Mouse (Mus musculus) lung, embryonic 15.5 days (tissue): ENCODE results near the gene Wdr54. TPM values are rescaled to one million over a fixed set of nuclear protein-coding genes. Genes with fewer than 3 reads are reported as not detected.
A peak's percentile ranks its signal among the peaks of the same experiment; 100 is the strongest.

Source experiments
- ATAC-seq: fragments of 200-750 bp; cut with Nextera tagmentation; 2 replicates; pipeline ENCODE4 v1.8.0; 2017; ENCODE audit warnings: moderate number of reproducible peaks, borderline replicate concordance; ENCODE audit not compliant: low FRiP score, low TSS enrichment; ENCODE audit errors: extremely low read depth
- H3K27ac ChIP-seq: fragments of 300-500 bp; sonication (generic); 2 replicates; pipeline ENCODE4 v1.5.1; 2015; ENCODE audit warnings: moderate library complexity, mild to moderate bottlenecking, inconsistent platforms
- H3K27me3 ChIP-seq: fragments of 300-500 bp; sonication (generic); 2 replicates; pipeline ENCODE4 v1.6.1; 2015; ENCODE audit warnings: inconsistent platforms
- H3K36me3 ChIP-seq: fragments of 300-500 bp; sonication (generic); 2 replicates; pipeline ENCODE4 v1.6.1; 2015; ENCODE audit warnings: inconsistent platforms
- H3K4me1 ChIP-seq: fragments of 300-500 bp; sonication (generic); 2 replicates; pipeline ENCODE4 v1.6.1; 2015; ENCODE audit warnings: inconsistent platforms
- H3K4me2 ChIP-seq: fragments of 300-500 bp; sonication (generic); 2 replicates; pipeline ENCODE4 v1.6.1; 2015; ENCODE audit warnings: inconsistent platforms, mild to moderate bottlenecking, moderate library complexity
- H3K4me3 ChIP-seq: fragments of 300-500 bp; sonication (generic); 2 replicates; pipeline ENCODE4 v1.5.1; 2015; ENCODE audit warnings: mild to moderate bottlenecking, inconsistent platforms
- H3K9ac ChIP-seq: fragments of 300-500 bp; sonication (generic); 2 replicates; pipeline ENCODE4 v1.6.1; 2015; ENCODE audit warnings: inconsistent platforms
- H3K9me3 ChIP-seq: fragments of 300-500 bp; sonication (generic); 2 replicates; pipeline ENCODE4 v1.6.1; 2016; ENCODE audit warnings: inconsistent platforms
- WGBS: fragments of 180-500 bp; shearing (Covaris S2); methylation state at CpG from one replicate; pipeline ENCODE4 v1.1.7; 2015; 5-methylcytosine and 5-hydroxymethylcytosine counted together
- polyA plus RNA-seq: library from polyadenylated mRNA; unstranded; fragments of >200 nt; fragmentation: Nextera tagmentation; extraction: Ambion mirVana; gene quantifications from 2 replicates; pipeline ENCODE4 v1.2.1, GENCODE M21; 2015

The Wdr54 gene
- polyA plus RNA-seq, 1 experiment from 2014 or later = 5.0 TPM

GRCm38 (mm10) chr6:83136881-83137575 is 19.2 kb downstream of the Wdr54 start:
- H3K27me3 ChIP-seq = no peaks in the 10 kb centered on the region
- peaks cover 43% of the 10 kb centered on the region for H3K4me1 ChIP-seq
- peak overlapping the region; percentile 100 for H3K27ac ChIP-seq
- H3K9ac ChIP-seq = peak overlapping the region; percentile 85
- peak overlapping the region; percentile 59 for H3K4me3 ChIP-seq
- H3K9me3 ChIP-seq = no peaks in the 10 kb centered on the region
- peak overlapping the region; percentile 86 for H3K4me2 ChIP-seq
- ATAC-seq = peak; percentile 85
- under 1% methylated on average over 26 of the region's 26 CpGs for WGBS
- H3K36me3 ChIP-seq = no peaks in the 10 kb centered on the region

GRCm38 (mm10) chr6:83136291-83136880 is 19.8 kb downstream of the Wdr54 start:
- no peaks in the 10 kb centered on the region for H3K36me3 ChIP-seq
- H3K27ac ChIP-seq = peak overlapping the region; percentile 100
- peak overlapping the region; percentile 59 for H3K4me3 ChIP-seq
- ATAC-seq = no peak
- no peaks in the 10 kb centered on the region for H3K9me3 ChIP-seq
- WGBS = 8% methylated on average over 5 of the region's 5 CpGs
- H3K9ac ChIP-seq = peak overlapping the region; percentile 85
- H3K27me3 ChIP-seq = no peaks in the 10 kb centered on the region
- peak overlapping the region; percentile 86 for H3K4me2 ChIP-seq
- H3K4me1 ChIP-seq = peaks cover 40% of the 10 kb centered on the region

GRCm38 (mm10) chr6:83135571-83136161 is 20.5 kb downstream of the Wdr54 start:
- WGBS = 2% methylated on average over 34 of the region's 37 CpGs
- Histone ChIP-seq H3K27ac (peak overlapping the region; percentile 100), H3K27me3 (no peaks in the 10 kb centered on the region), H3K36me3 (no peaks in the 10 kb centered on the region), H3K9ac (peak overlapping the region; percentile 85), H3K4me3 (peak overlapping the region; percentile 59), H3K9me3 (no peaks in the 10 kb centered on the region), H3K4me2 (peak overlapping the region; percentile 86), H3K4me1 (peaks cover 47% of the 10 kb centered on the region)
- no peak for ATAC-seq

GRCm38 (mm10) chr6:83134951-83135513 is 21.2 kb downstream of the Wdr54 start, which contains the start of gene Rtkn:
Gene Rtkn (plus strand): TSS chr6:83135463.
- Histone ChIP-seq H3K36me3 (no peaks in the 10 kb centered on the region), H3K4me2 (peak within 1 kb of the TSS; percentile 86), H3K4me3 (peak within 1 kb of the TSS; percentile 59), H3K27me3 (no peaks in the 10 kb centered on the region), H3K9me3 (no peaks in the 10 kb centered on the region), H3K9ac (peak within 1 kb of the TSS; percentile 85), H3K27ac (peak within 1 kb of the TSS; percentile 100), H3K4me1 (peaks cover 47% of the 10 kb centered on the region)
- 49% methylated on average over 7 of the region's 7 CpGs for WGBS
- no peak for ATAC-seq

- Histone ChIP-seq H3K9me3 (no peaks in the 10 kb centered on the region), H3K36me3 (no peaks in the 10 kb centered on the region), H3K27me3 (no peaks in the 10 kb centered on the region), H3K27ac (no peak overlapping the region), H3K4me2 (no peak overlapping the region), H3K4me1 (peaks cover 46% of the 10 kb centered on the region), H3K4me3 (no peak overlapping the region), H3K9ac (no peak overlapping the region)
- 64% methylated on average over 3 of the region's 3 CpGs for WGBS
- ATAC-seq = no peak
Measured at GRCm38 (mm10) chr6:83134226-83134625, 22.0 kb downstream of the Wdr54 start.

- peak overlapping the region; percentile 46 for H3K27ac ChIP-seq
Measured at GRCm38 (mm10) chr6:83132176-83132919, 23.8 kb downstream of the Wdr54 start.

GRCm38 (mm10) chr6:83131469-83132034 is 24.6 kb downstream of the Wdr54 start:
- H3K36me3 ChIP-seq = no peaks in the 10 kb centered on the region
- H3K4me2 ChIP-seq = peak overlapping the region; percentile 24; the same call in 1 of the 2 replicates
- no peaks in the 10 kb centered on the region for H3K27me3 ChIP-seq
- H3K4me1 ChIP-seq = peaks cover 30% of the 10 kb centered on the region
- peak; percentile 39; the same call in 1 of the 2 replicates for ATAC-seq
- no peak overlapping the region for H3K9ac ChIP-seq
- H3K27ac ChIP-seq = peak overlapping the region; percentile 74
- 39% methylated on average over 6 of the region's 6 CpGs for WGBS
- no peaks in the 10 kb centered on the region for H3K9me3 ChIP-seq
- H3K4me3 ChIP-seq = no peak overlapping the region

More at GRCm38 (mm10) chr6:83132176-83132919, 23.8 kb downstream of the Wdr54 start:
- WGBS = 68% methylated on average over 9 of the region's 9 CpGs
- no peak for ATAC-seq
- H3K4me3 ChIP-seq = no peak overlapping the region
- no peak overlapping the region for H3K9ac ChIP-seq
- no peaks in the 10 kb centered on the region for H3K9me3 ChIP-seq
- H3K27me3 ChIP-seq = no peaks in the 10 kb centered on the region
- no peak overlapping the region for H3K4me2 ChIP-seq
- peaks cover 30% of the 10 kb centered on the region for H3K4me1 ChIP-seq
- H3K36me3 ChIP-seq = no peaks in the 10 kb centered on the region

- no peaks in the 10 kb centered on the region for H3K9me3 ChIP-seq
- no peak overlapping the region for H3K9ac ChIP-seq
- peaks cover 34% of the 10 kb centered on the region for H3K4me1 ChIP-seq
- H3K4me2 ChIP-seq = no peak overlapping the region
- no peak overlapping the region for H3K27ac ChIP-seq
- no peaks in the 10 kb centered on the region for H3K36me3 ChIP-seq
- 91% methylated on average over 5 of the region's 5 CpGs for WGBS
- H3K4me3 ChIP-seq = no peak overlapping the region
- no peaks in the 10 kb centered on the region for H3K27me3 ChIP-seq
- ATAC-seq = no peak
Measured at GRCm38 (mm10) chr6:83127419-83127818, 28.8 kb downstream of the Wdr54 start.

- no peak for ATAC-seq
- H3K36me3 ChIP-seq = no peaks in the 10 kb centered on the region
- no peaks in the 10 kb centered on the region for H3K27me3 ChIP-seq
- peak within 1 kb of the TSS; percentile 60 for H3K27ac ChIP-seq
- H3K9ac ChIP-seq = peak within 1 kb of the TSS; percentile 65
- peaks cover 33% of the 10 kb centered on the region for H3K4me1 ChIP-seq
- H3K4me3 ChIP-seq = peak within 1 kb of the TSS; percentile 68
- H3K9me3 ChIP-seq = no peaks in the 10 kb centered on the region
- peak within 1 kb of the TSS; percentile 94 for H3K4me2 ChIP-seq
- WGBS = 17% methylated on average over 5 of the region's 5 CpGs
Measured at GRCm38 (mm10) chr6:83125331-83125730, 30.9 kb downstream of the Wdr54 start, which contains the start of gene Ino80b. Gene Ino80b (minus strand): TSS chr6:83125431.

- Histone ChIP-seq H3K4me2 (peak overlapping the region; percentile 94), H3K4me3 (peak overlapping the region; percentile 68), H3K36me3 (no peaks in the 10 kb centered on the region), H3K4me1 (peaks cover 37% of the 10 kb centered on the region), H3K27ac (peak overlapping the region; percentile 60), H3K27me3 (no peaks in the 10 kb centered on the region), H3K9ac (peak overlapping the region; percentile 65), H3K9me3 (no peaks in the 10 kb centered on the region)
- under 1% methylated on average over 30 of the region's 30 CpGs for WGBS
- ATAC-seq = no peak; the same call in 1 of the 2 replicates
Measured at GRCm38 (mm10) chr6:83124851-83125312, 31.3 kb downstream of the Wdr54 start.

GRCm38 (mm10) chr6:83122961-83123360 is 33.2 kb downstream of the Wdr54 start:
- WGBS = 79% methylated on average over 5 of the region's 5 CpGs
- Histone ChIP-seq H3K27ac (no peak overlapping the region), H3K9ac (0 out of 2 replicates have a peak overlapping the region, but pooled peaks have one; percentile 8), H3K4me3 (peak overlapping the region; percentile 73), H3K4me1 (peaks cover 44% of the 10 kb centered on the region), H3K4me2 (peak overlapping the region; percentile 97), H3K36me3 (peaks cover 18% of the 10 kb centered on the region), H3K27me3 (no peaks in the 10 kb centered on the region), H3K9me3 (no peaks in the 10 kb centered on the region)
- ATAC-seq = no peak
